Mouse (Mus musculus): ENCODE results near the gene Hapln4. TPM values are rescaled to one million over a fixed set of nuclear protein-coding genes. Genes with fewer than 3 reads are reported as not detected.

Gene Hapln4
- polyA plus RNA-seq, 1 experiment, result not detected

DNA sequence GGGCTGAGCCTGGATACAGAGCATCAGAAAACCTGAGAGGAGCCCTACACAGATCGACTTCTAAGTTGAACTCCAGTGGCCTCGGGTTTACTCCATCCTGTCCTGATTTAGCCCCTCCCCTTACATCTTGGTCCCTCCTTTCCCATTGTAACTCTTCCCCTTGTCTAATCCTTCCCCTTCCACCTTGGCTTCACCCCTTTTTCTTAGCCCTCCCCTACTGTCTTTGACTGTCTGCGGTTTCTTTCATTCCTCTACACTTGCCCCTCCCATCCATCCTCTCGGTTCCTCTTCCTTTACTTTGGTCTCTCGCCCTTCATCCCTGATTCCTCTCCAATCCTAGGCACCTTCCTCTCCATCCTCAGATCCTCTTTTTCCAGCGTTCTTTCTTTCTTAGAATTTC, 31.2 kb downstream of the Hapln4 start:
- TF ChIP-seq CTCF (IDR thresholded peaks at IDR 0.05; ENCODE audit: insufficient read depth, low read depth, low read length) (no peak), POLR2A (IDR thresholded peaks at IDR 0.05; ENCODE audit: insufficient read depth, low read depth, low read length) (no peak)
- Histone ChIP-seq H3K4me1 (ENCODE audit: control insufficient read depth, insufficient read depth, low read length) (peaks cover 39% of the 10 kb centered on the region), H3K27ac (ENCODE audit: insufficient read depth, low read depth, low read length) (no peak overlapping the region), H3K4me3 (ENCODE audit: insufficient read depth, low read depth, low read length) (no peak overlapping the region)
- WGBS, result 46% methylated on average over 6 of the region's 6 CpGs

DNA sequence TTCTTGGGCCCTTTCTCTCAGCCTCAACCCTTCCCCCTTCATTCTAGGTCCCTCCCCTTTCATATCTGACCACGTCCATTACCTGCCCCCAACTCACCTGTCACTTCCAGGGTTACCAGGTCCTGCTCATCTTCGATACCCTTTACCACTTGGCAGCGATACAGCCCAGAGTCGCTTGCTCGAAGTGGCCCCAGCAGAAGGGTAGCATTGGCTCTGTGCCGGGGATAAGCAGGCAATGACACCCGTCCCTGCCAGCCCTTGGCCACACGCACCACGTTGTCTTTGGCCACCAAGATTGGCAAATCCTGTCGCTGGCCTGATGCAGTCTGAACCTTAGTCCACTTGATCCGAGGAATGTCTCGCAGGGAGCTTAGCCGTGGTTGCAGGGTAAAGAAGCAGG, 31.6 kb downstream of the Hapln4 start:
- Histone ChIP-seq H3K4me1 (ENCODE audit: control insufficient read depth, insufficient read depth, low read length) (peaks cover 40% of the 10 kb centered on the region), H3K4me3 (ENCODE audit: insufficient read depth, low read depth, low read length) (no peak overlapping the region), H3K27ac (ENCODE audit: insufficient read depth, low read depth, low read length) (no peak overlapping the region)
- no peak for TF ChIP-seq CTCF (IDR thresholded peaks at IDR 0.05; ENCODE audit: insufficient read depth, low read depth, low read length)
- TF ChIP-seq POLR2A (IDR thresholded peaks at IDR 0.05; ENCODE audit: insufficient read depth, low read depth, low read length), result no peak
- 60% methylated on average over 13 of the region's 13 CpGs for WGBS

DNA sequence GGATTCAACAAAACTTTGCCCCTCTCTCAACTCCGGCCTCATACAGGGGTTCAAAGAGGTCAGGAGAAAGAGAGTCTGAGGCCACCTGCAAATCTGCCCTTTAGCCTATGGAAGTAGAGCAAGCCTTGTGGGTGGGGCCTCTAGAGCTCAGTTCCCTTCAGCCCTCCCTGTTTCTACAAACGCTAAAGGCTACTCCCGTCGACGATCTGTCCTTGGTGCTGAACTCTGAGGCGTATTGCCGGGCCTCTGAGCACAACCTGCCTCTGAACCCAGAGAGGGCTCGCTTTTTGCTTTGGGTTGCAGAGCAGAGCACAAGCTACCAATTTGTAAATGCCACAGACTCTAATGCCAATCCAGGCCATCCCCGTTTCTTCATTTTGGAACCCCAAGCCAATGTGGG, 34.4 kb downstream of the Hapln4 start:
- Histone ChIP-seq H3K27ac (ENCODE audit: insufficient read depth, low read depth, low read length) (no peak overlapping the region), H3K4me3 (ENCODE audit: insufficient read depth, low read depth, low read length) (no peak overlapping the region)
- WGBS, result 29% methylated on average over 9 of the region's 9 CpGs

DNA sequence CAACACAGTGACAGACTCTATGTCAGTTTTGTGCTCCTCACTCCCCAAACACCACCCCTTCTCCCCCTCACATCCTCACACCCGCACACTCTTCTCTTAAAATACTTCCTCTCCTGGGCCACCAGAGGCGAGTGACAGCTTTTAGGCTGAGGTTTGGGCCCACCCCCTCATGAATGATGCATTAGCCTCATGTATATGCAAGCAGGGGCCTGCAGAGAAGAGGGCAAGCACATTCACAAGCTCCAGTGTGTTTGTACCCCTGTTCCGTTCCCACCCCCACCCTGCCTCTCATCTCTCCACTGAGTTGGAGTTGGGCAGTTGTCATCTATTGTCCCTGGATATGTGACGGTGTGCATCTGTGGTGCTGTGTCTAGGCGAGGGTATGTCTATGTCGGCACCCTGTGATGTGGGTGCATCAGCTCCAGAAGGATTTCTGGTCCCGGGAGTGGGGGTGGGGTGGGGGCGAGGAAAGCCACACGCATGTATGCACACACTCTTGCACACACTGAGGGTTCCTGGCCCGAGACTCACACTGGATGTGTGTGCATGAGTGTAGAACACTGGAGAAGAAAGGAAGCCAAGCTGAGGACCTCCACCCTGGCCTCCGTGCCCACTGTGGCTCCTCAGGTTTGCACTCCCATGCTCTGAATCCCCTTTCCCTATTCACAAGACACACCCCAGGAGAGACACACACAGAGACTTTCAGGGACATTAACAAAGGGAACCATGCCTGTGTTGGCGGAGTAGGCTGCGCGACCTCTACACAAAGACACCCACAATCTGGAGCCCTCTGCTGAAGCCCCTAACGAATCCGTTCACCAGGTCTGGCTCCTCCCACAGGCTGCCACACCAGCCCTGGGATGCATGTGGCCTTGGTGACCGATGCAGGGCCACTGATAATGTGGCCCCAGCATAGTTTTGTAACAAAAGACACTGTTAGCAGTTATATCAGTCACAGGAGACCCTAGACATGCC, 35.8 kb downstream of the Hapln4 start:
- WGBS, result 3% methylated on average over 17 of the region's 17 CpGs
- TF ChIP-seq CTCF (IDR thresholded peaks at IDR 0.05; ENCODE audit: insufficient read depth, low read depth, low read length) (no peak), POLR2A (IDR thresholded peaks at IDR 0.05; ENCODE audit: insufficient read depth, low read depth, low read length) (no peak)

More for the DNA sequence above, 34.4 kb downstream of the Hapln4 start:
- H3K4me1 ChIP-seq (ENCODE audit: control insufficient read depth, insufficient read depth, low read length), result peaks cover 30% of the 10 kb centered on the region
- TF ChIP-seq POLR2A (IDR thresholded peaks at IDR 0.05; ENCODE audit: insufficient read depth, low read depth, low read length), result no peak
- no peak for TF ChIP-seq CTCF (IDR thresholded peaks at IDR 0.05; ENCODE audit: insufficient read depth, low read depth, low read length)

DNA sequence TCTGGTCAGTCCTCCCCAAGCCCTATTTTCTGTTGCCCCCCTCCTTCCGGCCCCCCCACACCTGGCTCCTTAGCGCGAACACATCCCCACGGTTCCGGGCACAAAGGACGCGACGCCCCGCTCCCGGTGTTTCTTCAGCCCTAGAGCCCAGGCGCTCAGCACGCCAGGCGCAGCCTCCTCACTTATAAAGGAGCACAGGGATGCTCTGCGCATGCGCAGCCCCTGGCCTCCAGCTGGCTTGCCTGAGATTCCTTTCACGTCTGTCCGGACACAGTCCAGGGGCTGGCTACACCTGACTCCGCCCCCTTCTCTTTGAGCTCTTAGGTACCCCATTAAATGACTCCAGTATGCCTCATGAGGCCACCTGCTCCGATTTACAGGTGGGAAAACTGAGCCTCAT, 37.4 kb downstream of the Hapln4 start, which contains the start of gene Ncan:
Gene Ncan, minus strand, starts transcription at position 207 of the 400 bp plus-strand sequence.
- Histone ChIP-seq H3K4me3 (ENCODE audit: insufficient read depth, low read depth, low read length) (peak within 1 kb of the TSS; percentile 79), H3K27ac (ENCODE audit: insufficient read depth, low read depth, low read length) (peak within 1 kb of the TSS; percentile 86), H3K4me1 (ENCODE audit: control insufficient read depth, insufficient read depth, low read length) (peaks cover 26% of the 10 kb centered on the region)
- TF ChIP-seq POLR2A (IDR thresholded peaks at IDR 0.05; ENCODE audit: insufficient read depth, low read depth, low read length) (peak; percentile 96), CTCF (IDR thresholded peaks at IDR 0.05; ENCODE audit: insufficient read depth, low read depth, low read length) (no peak)
- under 1% methylated on average over 19 of the region's 19 CpGs for WGBS

More for the DNA sequence above, 35.8 kb downstream of the Hapln4 start:
- peak overlapping the region; percentile 86 for H3K27ac ChIP-seq (ENCODE audit: insufficient read depth, low read depth, low read length)
- H3K4me1 ChIP-seq (ENCODE audit: control insufficient read depth, insufficient read depth, low read length), result peaks cover 27% of the 10 kb centered on the region
- H3K4me3 ChIP-seq (ENCODE audit: insufficient read depth, low read depth, low read length), result peak overlapping the region; percentile 79

DNA sequence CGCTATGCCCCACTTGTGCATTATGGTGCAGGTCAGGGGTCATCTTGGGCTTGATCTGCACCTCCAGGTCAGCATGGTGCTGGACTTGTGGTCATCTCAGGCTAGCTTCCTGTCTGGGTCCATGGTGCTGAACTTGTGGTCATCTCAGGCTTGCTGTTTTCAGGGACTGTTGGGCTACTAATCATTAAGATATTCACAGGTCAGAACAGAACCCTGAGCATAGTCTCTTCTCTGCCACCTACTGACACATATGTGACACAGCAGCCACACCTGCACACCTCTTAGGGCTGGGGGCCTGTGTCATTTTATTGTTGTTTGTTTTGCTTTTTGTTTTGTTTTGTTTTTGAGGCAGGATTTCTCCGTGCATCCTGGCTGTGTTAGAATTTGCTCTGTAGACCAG, 39.6 kb downstream of the Hapln4 start:
- no peak for TF ChIP-seq POLR2A (IDR thresholded peaks at IDR 0.05; ENCODE audit: insufficient read depth, low read depth, low read length)
- no peak for TF ChIP-seq CTCF (IDR thresholded peaks at IDR 0.05; ENCODE audit: insufficient read depth, low read depth, low read length)

DNA sequence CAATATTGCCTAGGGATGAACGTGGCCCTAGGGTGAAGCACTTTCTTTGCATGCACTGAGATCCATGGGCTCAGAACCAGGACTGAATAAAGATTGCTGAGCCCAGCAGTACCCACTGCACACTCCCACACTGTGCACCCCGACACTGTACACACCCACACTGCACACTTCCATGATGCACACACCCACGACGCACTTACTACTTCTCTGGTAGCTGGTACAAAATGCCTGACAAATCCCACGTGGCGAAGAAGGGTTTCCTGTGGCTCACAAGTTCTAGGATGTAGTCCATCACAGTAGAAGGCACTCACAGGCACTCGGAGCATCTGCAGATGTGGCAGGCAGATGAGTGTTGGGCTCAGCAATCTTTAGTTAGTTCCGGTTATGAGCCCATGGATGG, 41.7 kb downstream of the Hapln4 start:
- Histone ChIP-seq H3K4me1 (ENCODE audit: control insufficient read depth, insufficient read depth, low read length) (peaks cover 16% of the 10 kb centered on the region), H3K27ac (ENCODE audit: insufficient read depth, low read depth, low read length) (no peak overlapping the region), H3K4me3 (ENCODE audit: insufficient read depth, low read depth, low read length) (no peak overlapping the region)
- 67% methylated on average over 8 of the region's 8 CpGs for WGBS
- TF ChIP-seq CTCF (IDR thresholded peaks at IDR 0.05; ENCODE audit: insufficient read depth, low read depth, low read length), result no peak
- no peak for TF ChIP-seq POLR2A (IDR thresholded peaks at IDR 0.05; ENCODE audit: insufficient read depth, low read depth, low read length)

More for the DNA sequence above, 39.6 kb downstream of the Hapln4 start:
- H3K4me1 ChIP-seq (ENCODE audit: control insufficient read depth, insufficient read depth, low read length), result peaks cover 13% of the 10 kb centered on the region
- 54% methylated on average over 2 of the region's 2 CpGs for WGBS
- no peak overlapping the region for H3K27ac ChIP-seq (ENCODE audit: insufficient read depth, low read depth, low read length)
- no peak overlapping the region for H3K4me3 ChIP-seq (ENCODE audit: insufficient read depth, low read depth, low read length)

DNA sequence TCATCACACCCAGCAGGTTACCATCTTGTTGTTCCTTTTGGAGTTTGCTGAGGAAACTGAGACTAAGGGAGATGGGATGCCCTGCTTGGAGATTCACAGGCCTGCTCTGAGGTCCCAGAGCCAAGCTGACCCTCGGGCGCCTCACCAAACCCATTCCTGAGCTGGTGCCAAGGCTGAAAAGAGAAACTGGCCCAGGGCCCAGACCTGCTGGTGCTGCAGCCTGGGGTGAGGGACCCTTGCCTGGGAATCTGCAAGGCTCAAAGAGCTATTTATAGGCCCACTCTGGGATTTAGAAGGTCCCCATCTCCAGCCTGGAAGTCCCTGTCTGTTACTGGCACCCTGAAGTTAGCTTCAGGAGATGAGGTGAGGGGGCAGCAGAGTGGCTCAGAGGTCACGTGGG, 45.2 kb downstream of the Hapln4 start:
- H3K4me3 ChIP-seq (ENCODE audit: insufficient read depth, low read depth, low read length), result no peak overlapping the region
- TF ChIP-seq CTCF (IDR thresholded peaks at IDR 0.05; ENCODE audit: insufficient read depth, low read depth, low read length), result no peak
- no peak for TF ChIP-seq POLR2A (IDR thresholded peaks at IDR 0.05; ENCODE audit: insufficient read depth, low read depth, low read length)
- WGBS, result 25% methylated on average over 3 of the region's 3 CpGs
- H3K27ac ChIP-seq (ENCODE audit: insufficient read depth, low read depth, low read length), result peak overlapping the region; percentile 84
- peaks cover 31% of the 10 kb centered on the region for H3K4me1 ChIP-seq (ENCODE audit: control insufficient read depth, insufficient read depth, low read length)

DNA sequence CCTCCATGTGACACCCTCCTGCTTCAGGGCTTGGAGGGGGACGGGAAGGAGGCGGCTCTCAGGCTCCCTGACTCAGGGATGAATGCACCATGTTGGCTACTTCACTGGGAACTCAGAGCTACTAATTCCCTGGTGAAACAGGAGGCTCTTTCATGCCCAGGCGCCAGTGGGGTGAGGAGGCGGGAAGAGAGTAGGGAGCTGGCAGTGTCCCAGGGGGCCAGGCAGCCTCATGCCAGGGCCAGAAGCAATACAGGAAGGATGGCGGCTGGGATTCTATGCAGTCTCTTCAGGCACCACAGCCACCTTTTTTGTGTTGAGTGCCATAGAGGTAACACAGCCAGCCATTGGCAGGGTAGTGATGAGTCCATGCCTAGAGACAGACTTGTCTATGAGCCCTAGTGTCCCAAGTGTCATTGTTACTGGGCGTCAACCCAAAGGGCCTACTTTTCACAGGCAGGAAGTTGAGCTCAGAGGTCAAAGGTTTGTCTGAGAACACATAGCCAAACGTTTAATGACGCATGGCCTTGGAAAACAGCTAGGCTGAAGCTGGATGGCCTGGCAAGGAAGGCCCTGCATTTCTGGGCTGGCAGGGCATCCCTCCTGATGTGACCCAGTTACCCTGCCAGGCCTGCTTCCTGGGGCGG, 46.2 kb downstream of the Hapln4 start:
- TF ChIP-seq CTCF (IDR thresholded peaks at IDR 0.05; ENCODE audit: insufficient read depth, low read depth, low read length), result no peak
- no peak for TF ChIP-seq POLR2A (IDR thresholded peaks at IDR 0.05; ENCODE audit: insufficient read depth, low read depth, low read length)
- Histone ChIP-seq H3K27ac (ENCODE audit: insufficient read depth, low read depth, low read length) (peak overlapping the region; percentile 81), H3K4me1 (ENCODE audit: control insufficient read depth, insufficient read depth, low read length) (peaks cover 31% of the 10 kb centered on the region), H3K4me3 (ENCODE audit: insufficient read depth, low read depth, low read length) (no peak overlapping the region)
- WGBS, result 31% methylated on average over 9 of the region's 9 CpGs

Measured in olfactory bulb, adult 2 months (tissue).